Mouse (Mus musculus) lung, embryonic 14.5 days (tissue): ENCODE data around the gene Odf3l2. TPM values are rescaled to one million over a fixed set of nuclear protein-coding genes. Genes with fewer than 3 reads are reported as not detected.

Experiments used
- ATAC-seq: fragments of 200-750 bp; cut with Nextera tagmentation; 2 replicates; pipeline ENCODE4 v1.8.0; 2017; ENCODE audit warnings: mild to moderate bottlenecking, moderate TSS enrichment, moderate library complexity; ENCODE audit not compliant: insufficient read depth
- DNase-seq: peaks from one replicate; pipeline ENCODE4 v3.0.0-alpha.2; 2015
- H3K27ac ChIP-seq: fragments of 300-500 bp; sonication (generic); 2 replicates; pipeline ENCODE4 v1.5.1; 2014; ENCODE audit warnings: low read depth, mild to moderate bottlenecking, moderate library complexity
- H3K27me3 ChIP-seq: fragments of 300-500 bp; sonication (generic); 2 replicates; pipeline ENCODE4 v1.6.1; 2014; ENCODE audit warnings: low read length, control low read depth; ENCODE audit not compliant: insufficient read depth
- H3K36me3 ChIP-seq: fragments of 300-500 bp; sonication (generic); 2 replicates; pipeline ENCODE4 v1.6.1; 2014; ENCODE audit warnings: control low read depth; ENCODE audit not compliant: insufficient read depth
- H3K4me1 ChIP-seq: fragments of 300-500 bp; sonication (generic); 2 replicates; pipeline ENCODE4 v1.6.1; 2014; ENCODE audit warnings: antibody characterized with exemption, control low read depth; ENCODE audit not compliant: insufficient read depth
- H3K4me2 ChIP-seq: fragments of 300-500 bp; sonication (generic); 2 replicates; pipeline ENCODE4 v1.6.1; 2014; ENCODE audit warnings: mild to moderate bottlenecking
- H3K4me3 ChIP-seq: fragments of 300-500 bp; sonication (generic); 2 replicates; pipeline ENCODE4 v1.5.1; 2014; ENCODE audit warnings: low read depth, low read length
- H3K9ac ChIP-seq: fragments of 300-500 bp; sonication (generic); 2 replicates; pipeline ENCODE4 v1.6.1; 2014
- H3K9me3 ChIP-seq: fragments of 300-500 bp; sonication (generic); 2 replicates; pipeline ENCODE4 v1.6.1; 2016; ENCODE audit warnings: low read depth, low read length, control low read depth
- CTCF ChIP-seq: IDR thresholded peaks from 2 replicates; pipeline ENCODE4 v1.5.1; 2016; ENCODE audit warnings: antibody characterized with exemption, low read depth
- WGBS: fragments of 180-500 bp; shearing (Covaris S2); extraction: QIAGEN DNeasy Blood & Tissue Kit; methylation state at CpG from one replicate; pipeline ENCODE4 v1.1.7; 2014; 5-methylcytosine and 5-hydroxymethylcytosine counted together
- polyA plus RNA-seq: library from polyadenylated mRNA; unstranded; fragments of >200 nt; fragmentation: Nextera tagmentation; extraction: Ambion mirVana; gene quantifications from 2 replicates; pipeline ENCODE4 v1.2.1, GENCODE M21; 2014

The Odf3l2 gene
- polyA plus RNA-seq, 1 experiment from 2014 or later = not detected

GRCm38 (mm10) chr10:79638486-79639204, 6.9 kb downstream of the Odf3l2 start:
- WGBS = 5% methylated on average over 23 of the region's 23 CpGs
- Histone ChIP-seq H3K27me3 (peaks cover 20% of the 10 kb centered on the region; the same call in 1 of the 2 replicates), H3K4me2 (peak overlapping the region; percentile 93), H3K36me3 (no peaks in the 10 kb centered on the region), H3K9ac (0 out of 2 replicates have a peak overlapping the region, but pooled peaks have one; percentile 13), H3K4me3 (peak overlapping the region; percentile 74; the same call in 1 of the 2 replicates), H3K9me3 (no peaks in the 10 kb centered on the region), H3K4me1 (peaks cover 7% of the 10 kb centered on the region; the same call in 1 of the 2 replicates), H3K27ac (0 out of 2 replicates have a peak overlapping the region, but pooled peaks have one; percentile 2)
- peak; percentile 49 for ATAC-seq
- TF ChIP-seq CTCF = no peak
- DNase-seq = peak; percentile 67

- H3K4me2 ChIP-seq = peak within 1 kb of the TSS; percentile 93
- peak; percentile 74 for DNase-seq
These were observed 8.1 kb downstream of the Odf3l2 start, which contains the start of gene Shc2 for GRCm38 (mm10) chr10:79637128-79638110. Gene Shc2 (minus strand): TSS chr10:79637918.

GRCm38 (mm10) chr10:79636287-79636686, 9.3 kb downstream of the Odf3l2 start:
- H3K4me3 ChIP-seq = no peak overlapping the region
- ATAC-seq = no peak
- H3K4me1 ChIP-seq = peaks cover 7% of the 10 kb centered on the region; the same call in 1 of the 2 replicates
- H3K9me3 ChIP-seq = no peaks in the 10 kb centered on the region
- no peak overlapping the region for H3K9ac ChIP-seq
- no peaks in the 10 kb centered on the region for H3K36me3 ChIP-seq
- peak overlapping the region; percentile 93 for H3K4me2 ChIP-seq
- TF ChIP-seq CTCF = no peak
- no peak overlapping the region for H3K27ac ChIP-seq
- no peak for DNase-seq
- 82% methylated on average over 8 of the region's 8 CpGs for WGBS
- peaks cover 20% of the 10 kb centered on the region; the same call in 1 of the 2 replicates for H3K27me3 ChIP-seq

More at GRCm38 (mm10) chr10:79637128-79638110, 8.1 kb downstream of the Odf3l2 start, which contains the start of gene Shc2:
- no peaks in the 10 kb centered on the region for H3K9me3 ChIP-seq
- TF ChIP-seq CTCF = no peak
- H3K36me3 ChIP-seq = no peaks in the 10 kb centered on the region
- H3K9ac ChIP-seq = peak within 1 kb of the TSS; percentile 68
- H3K4me3 ChIP-seq = peak within 1 kb of the TSS; percentile 74
- peak within 1 kb of the TSS; percentile 24; the same call in 1 of the 2 replicates for H3K27ac ChIP-seq
- WGBS = under 1% methylated on average over 112 of the region's 116 CpGs
- ATAC-seq = peak; percentile 84
- peaks cover 20% of the 10 kb centered on the region; the same call in 1 of the 2 replicates for H3K27me3 ChIP-seq
- peaks cover 7% of the 10 kb centered on the region; the same call in 1 of the 2 replicates for H3K4me1 ChIP-seq

- H3K27me3 ChIP-seq = peaks cover 11% of the 10 kb centered on the region; the same call in 1 of the 2 replicates
- 75% methylated on average over 17 of the region's 17 CpGs for WGBS
- H3K4me2 ChIP-seq = no peak overlapping the region
- ATAC-seq = no peak
- no peak overlapping the region for H3K9ac ChIP-seq
- H3K4me1 ChIP-seq = no peaks in the 10 kb centered on the region
- no peak overlapping the region for H3K27ac ChIP-seq
- H3K36me3 ChIP-seq = no peaks in the 10 kb centered on the region
- no peaks in the 10 kb centered on the region for H3K9me3 ChIP-seq
- DNase-seq = no peak
- no peak overlapping the region for H3K4me3 ChIP-seq
- no peak for TF ChIP-seq CTCF
These were observed 12.3 kb downstream of the Odf3l2 start for GRCm38 (mm10) chr10:79633006-79633777.

GRCm38 (mm10) chr10:79631432-79631831, 14.1 kb downstream of the Odf3l2 start:
- no peak overlapping the region for H3K4me2 ChIP-seq
- H3K4me1 ChIP-seq = no peaks in the 10 kb centered on the region
- H3K4me3 ChIP-seq = no peak overlapping the region
- no peak overlapping the region for H3K27ac ChIP-seq
- no peak for DNase-seq
- ATAC-seq = no peak
- no peak for TF ChIP-seq CTCF
- H3K9me3 ChIP-seq = no peaks in the 10 kb centered on the region
- 84% methylated on average over 4 of the region's 4 CpGs for WGBS
- no peaks in the 10 kb centered on the region for H3K27me3 ChIP-seq
- no peaks in the 10 kb centered on the region for H3K36me3 ChIP-seq
- H3K9ac ChIP-seq = no peak overlapping the region

GRCm38 (mm10) chr10:79628377-79628776, 17.2 kb downstream of the Odf3l2 start:
- ATAC-seq = no peak
- Histone ChIP-seq H3K4me3 (no peak overlapping the region), H3K36me3 (no peaks in the 10 kb centered on the region), H3K27ac (no peak overlapping the region), H3K4me2 (no peak overlapping the region), H3K9me3 (no peaks in the 10 kb centered on the region), H3K9ac (no peak overlapping the region), H3K4me1 (no peaks in the 10 kb centered on the region), H3K27me3 (no peaks in the 10 kb centered on the region)
- no peak for DNase-seq
- 84% methylated on average over 5 of the region's 5 CpGs for WGBS
- no peak for TF ChIP-seq CTCF
